Mouse (Mus musculus) brown adipose tissue, adult 24 weeks (tissue): ENCODE measurements around the gene Cenps. TPM values are rescaled to one million over a fixed set of nuclear protein-coding genes. Genes with fewer than 3 reads are reported as not detected.

ENCODE experiments used
- H3K27ac ChIP-seq: fragments of 200-500 bp; replicated peaks from 2 replicates; pipeline ENCODE4 v1.5.1; 2012; ENCODE audit warnings: low read depth, mild to moderate bottlenecking, low read length
- H3K4me1 ChIP-seq: fragments of 200-500 bp; 2 replicates; pipeline ENCODE4 v1.6.1; 2012; ENCODE audit warnings: low read length, mixed read lengths; ENCODE audit not compliant: control insufficient read depth, insufficient read depth, insufficient read length
- H3K4me3 ChIP-seq: fragments of 200-500 bp; 2 replicates; pipeline ENCODE4 v1.5.1; 2012; ENCODE audit warnings: low read depth, mild to moderate bottlenecking, low read length, moderate library complexity; ENCODE audit not compliant: insufficient read depth
- polyA plus RNA-seq: library from polyadenylated mRNA; stranded (reverse); fragments of >200 nt; gene quantifications from 2 replicates; pipeline ENCODE4 v1.2.4, GENCODE M21; 2012; ENCODE audit not compliant: missing spikeins, insufficient read depth, insufficient read length

Gene Cenps
- polyA plus RNA-seq, 1 experiment, result not detected

- Histone ChIP-seq H3K4me3 (peak overlapping the region; percentile 78), H3K4me1 (peaks cover 3% of the 10 kb centered on the region), H3K27ac (peak overlapping the region; percentile 61)
Observed at GRCm38 (mm10) chr4:149166957-149167611, 29.7 kb upstream of the Cenps start.

GRCm38 (mm10) chr4:149166215-149166946 is 29.0 kb upstream of the Cenps start, which contains the start of gene Pgd:
Pgd (minus strand) TSS chr4:149166771.
- Histone ChIP-seq H3K27ac (peak within 1 kb of the TSS; percentile 61), H3K4me1 (peaks cover 2% of the 10 kb centered on the region), H3K4me3 (peak within 1 kb of the TSS; percentile 79)

- H3K27ac ChIP-seq, result no peak overlapping the region
- no peak overlapping the region for H3K4me3 ChIP-seq
- no peaks in the 10 kb centered on the region for H3K4me1 ChIP-seq
Observed at GRCm38 (mm10) chr4:149164150-149164549, 26.7 kb upstream of the Cenps start.

GRCm38 (mm10) chr4:149163196-149163595 is 25.8 kb upstream of the Cenps start:
- Histone ChIP-seq H3K4me1 (no peaks in the 10 kb centered on the region), H3K4me3 (no peak overlapping the region), H3K27ac (no peak overlapping the region)

GRCm38 (mm10) chr4:149161166-149161565 is 23.7 kb upstream of the Cenps start:
- no peak overlapping the region for H3K27ac ChIP-seq
- H3K4me1 ChIP-seq, result no peaks in the 10 kb centered on the region

GRCm38 (mm10) chr4:149159891-149160290 is 22.5 kb upstream of the Cenps start:
- Histone ChIP-seq H3K4me1 (peaks cover 2% of the 10 kb centered on the region; the same call in 1 of the 2 replicates), H3K4me3 (no peak overlapping the region), H3K27ac (no peak overlapping the region)

More at GRCm38 (mm10) chr4:149161166-149161565, 23.7 kb upstream of the Cenps start:
- no peak overlapping the region for H3K4me3 ChIP-seq

GRCm38 (mm10) chr4:149159203-149159602 is 21.8 kb upstream of the Cenps start:
- H3K4me1 ChIP-seq, result peaks cover 2% of the 10 kb centered on the region; the same call in 1 of the 2 replicates
- no peak overlapping the region for H3K4me3 ChIP-seq

GRCm38 (mm10) chr4:149157415-149157973 is 20.1 kb upstream of the Cenps start:
- Histone ChIP-seq H3K4me3 (no peak overlapping the region), H3K4me1 (peaks cover 2% of the 10 kb centered on the region; the same call in 1 of the 2 replicates), H3K27ac (no peak overlapping the region)

More at GRCm38 (mm10) chr4:149159203-149159602, 21.8 kb upstream of the Cenps start:
- no peak overlapping the region for H3K27ac ChIP-seq

GRCm38 (mm10) chr4:149155711-149156110 is 18.3 kb upstream of the Cenps start:
- peak overlapping the region; percentile 28; the same call in 1 of the 2 replicates for H3K27ac ChIP-seq
- peaks cover 2% of the 10 kb centered on the region; the same call in 1 of the 2 replicates for H3K4me1 ChIP-seq
- no peak overlapping the region for H3K4me3 ChIP-seq

- Histone ChIP-seq H3K4me1 (peaks cover 7% of the 10 kb centered on the region), H3K4me3 (no peak overlapping the region), H3K27ac (no peak overlapping the region)
Observed at GRCm38 (mm10) chr4:149154859-149155258, 17.4 kb upstream of the Cenps start.

- H3K4me3 ChIP-seq, result no peak overlapping the region
- H3K27ac ChIP-seq, result 0 out of 2 replicates have a peak overlapping the region, but pooled peaks have one; percentile 13
- peaks cover 5% of the 10 kb centered on the region; the same call in 1 of the 2 replicates for H3K4me1 ChIP-seq
Observed at GRCm38 (mm10) chr4:149150721-149151120, 13.3 kb upstream of the Cenps start.

GRCm38 (mm10) chr4:149150256-149150655 is 12.8 kb upstream of the Cenps start:
- Histone ChIP-seq H3K4me1 (peaks cover 5% of the 10 kb centered on the region; the same call in 1 of the 2 replicates), H3K27ac (peak overlapping the region; percentile 19; the same call in 1 of the 2 replicates), H3K4me3 (no peak overlapping the region)

GRCm38 (mm10) chr4:149149611-149150010 is 12.2 kb upstream of the Cenps start:
- peaks cover 5% of the 10 kb centered on the region; the same call in 1 of the 2 replicates for H3K4me1 ChIP-seq
- no peak overlapping the region for H3K27ac ChIP-seq
- H3K4me3 ChIP-seq, result no peak overlapping the region

GRCm38 (mm10) chr4:149149196-149149595 is 11.8 kb upstream of the Cenps start:
- Histone ChIP-seq H3K27ac (no peak overlapping the region), H3K4me1 (peaks cover 5% of the 10 kb centered on the region; the same call in 1 of the 2 replicates), H3K4me3 (no peak overlapping the region)

GRCm38 (mm10) chr4:149148084-149148483 is 10.7 kb upstream of the Cenps start:
- no peak overlapping the region for H3K4me3 ChIP-seq
- no peak overlapping the region for H3K27ac ChIP-seq
- H3K4me1 ChIP-seq, result peaks cover 5% of the 10 kb centered on the region; the same call in 1 of the 2 replicates
